Mouse (Mus musculus) megakaryocyte, embryonic 14.5 days (primary cell): ENCODE measurements around the gene Ap1g2.

Experiments
- FLI1 ChIP-seq: IDR thresholded peaks from 2 replicates; pipeline ENCODE4 v1.6.1; 2012; ENCODE audit warnings: low read length, inconsistent platforms, mixed read lengths
- GATA1 ChIP-seq: IDR thresholded peaks from 3 replicates; pipeline ENCODE4 v1.6.1; 2012; ENCODE audit warnings: mixed read lengths, low read length, inconsistent platforms, borderline replicate concordance

DNA sequence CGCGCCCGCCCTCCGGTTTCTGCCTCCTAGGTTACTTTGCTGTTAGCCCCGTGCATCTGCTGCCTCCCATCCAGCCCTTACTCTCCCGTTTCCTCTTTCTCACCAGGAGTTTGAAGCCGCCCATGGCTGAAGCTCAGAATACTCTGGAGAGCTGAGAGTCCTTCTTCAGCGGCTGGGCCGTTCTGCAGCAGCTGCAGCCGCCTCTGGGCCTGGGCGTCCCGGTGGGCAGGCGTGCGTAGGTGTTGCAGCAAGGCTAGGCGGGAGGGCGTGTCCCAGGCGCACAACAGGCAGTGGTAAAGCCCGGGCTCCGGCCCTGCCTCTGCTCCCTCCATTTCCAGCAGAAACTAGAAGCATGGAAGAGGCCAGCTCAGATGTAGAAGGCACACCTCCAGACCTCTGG lies 34.6 kb downstream of the Ap1g2 start:
- TF ChIP-seq GATA1 (no peak), FLI1 (no peak)
